Mouse (Mus musculus): ENCODE measurements around the gene Psmg1. TPM values are rescaled to one million over a fixed set of nuclear protein-coding genes. Genes with fewer than 3 reads are reported as not detected.
A peak's percentile ranks its signal among the peaks of the same experiment; 100 is the strongest.
"Not testable (repeated sequence)": the region's sequence is repeated elsewhere in the genome, so short reads cannot be mapped to it uniquely, and the experiment has no call there.

The Psmg1 gene
- total RNA-seq (2022) = 10 to 100 TPM; 26.9 to 39.3 (median 33.3) TPM

DNA sequence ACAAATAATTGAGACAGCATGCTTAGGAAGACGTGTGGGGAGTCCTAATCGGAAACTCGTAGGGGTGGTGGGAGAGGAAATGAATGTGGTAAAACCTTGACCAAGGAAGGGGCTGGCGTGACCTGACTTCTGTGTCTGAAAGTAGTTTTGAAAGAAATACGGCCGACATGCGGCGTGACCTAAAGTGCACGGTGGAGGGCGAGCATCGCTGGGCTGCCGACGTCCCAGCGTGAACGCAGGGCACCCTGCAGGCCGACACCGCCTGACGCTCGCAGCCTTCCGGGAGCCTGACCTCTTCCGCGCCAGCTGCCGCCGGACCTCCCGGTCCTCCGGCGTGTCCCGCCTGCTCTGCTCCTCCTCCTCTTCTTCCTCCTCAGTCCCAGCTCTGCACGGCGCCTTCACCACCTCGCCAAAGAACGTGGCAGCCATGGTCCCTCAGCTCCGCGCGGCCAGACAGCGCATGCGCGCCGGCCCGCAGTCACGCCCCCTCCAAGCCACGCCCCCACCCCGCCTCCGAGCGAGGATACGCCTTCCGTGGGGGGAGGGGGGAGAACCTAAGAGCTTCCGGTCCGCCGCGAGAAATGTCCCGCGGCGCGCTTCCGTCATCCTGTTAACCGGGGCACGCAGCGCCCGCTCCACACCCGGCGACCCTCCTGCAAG, at the start of gene Psmg1:
Gene Psmg1, minus strand, starts transcription at position 499 of the 660 bp plus-strand sequence.
- peak; percentile 90 for DNase-seq

GRCm38 (mm10) chr16:96039538-96039937, 48.8 kb upstream of the Psmg1 start:
- DNase-seq = no peak

- DNase-seq = no peak
Observed at GRCm38 (mm10) chr16:96034473-96034872, 43.7 kb upstream of the Psmg1 start.

DNA sequence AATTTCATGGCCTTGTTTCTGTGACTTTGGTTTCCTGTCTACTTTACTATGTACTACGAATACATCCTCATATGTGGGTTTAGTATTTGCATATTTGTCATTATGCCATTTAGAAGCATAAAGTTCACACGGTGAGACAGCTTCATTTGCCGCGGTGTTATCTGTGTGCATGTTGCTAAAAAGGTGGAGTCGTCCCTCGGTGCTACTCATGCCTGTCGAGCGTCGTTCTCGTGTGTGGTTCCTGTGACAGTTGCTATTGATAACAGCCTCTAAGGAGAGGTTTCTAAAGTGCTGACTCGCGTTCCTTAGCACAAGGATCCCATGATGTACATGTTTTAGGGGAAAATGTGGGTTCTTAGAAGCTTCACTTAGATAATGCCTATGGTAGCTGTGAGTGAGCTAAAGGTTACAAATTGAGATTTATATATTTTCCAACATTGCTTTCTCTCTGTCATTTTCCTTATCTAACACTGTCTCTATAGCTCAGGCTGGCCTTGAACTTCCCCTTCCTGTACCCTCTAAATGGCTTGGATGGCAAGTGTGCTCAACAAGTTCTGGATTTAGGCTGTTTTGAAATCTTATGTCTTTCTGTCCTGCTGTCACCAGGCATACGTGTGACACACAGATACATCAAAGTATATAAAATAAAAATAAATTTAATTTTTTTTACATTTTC, 41.7 kb upstream of the Psmg1 start:
- no peak for DNase-seq

- no peak for DNase-seq
Observed at GRCm38 (mm10) chr16:96030476-96031102, 39.8 kb upstream of the Psmg1 start.

- no peak for DNase-seq
Observed at GRCm38 (mm10) chr16:96026256-96026655, 35.5 kb upstream of the Psmg1 start.

DNA sequence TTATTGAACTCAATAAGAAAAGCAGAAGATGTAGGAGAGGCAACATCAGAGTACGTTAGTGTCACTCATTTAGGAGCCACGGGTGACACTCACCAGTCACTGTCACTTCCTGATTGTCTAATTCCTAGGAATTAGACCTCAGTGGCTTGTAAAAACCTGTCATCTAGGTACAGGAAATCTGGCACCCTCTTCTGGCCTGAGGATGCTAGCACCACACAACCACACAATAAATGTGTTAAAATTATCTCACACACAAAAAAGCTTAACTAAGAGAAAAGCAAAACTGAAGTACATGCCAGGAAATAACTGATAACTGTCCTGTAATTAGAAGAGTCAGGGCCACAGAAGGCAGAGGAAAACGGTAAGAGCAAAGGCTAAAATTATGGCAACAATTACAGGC, 34.5 kb upstream of the Psmg1 start:
- DNase-seq = no peak

- DNase-seq = no peak
Observed at GRCm38 (mm10) chr16:96021045-96021444, 30.3 kb upstream of the Psmg1 start.

DNA sequence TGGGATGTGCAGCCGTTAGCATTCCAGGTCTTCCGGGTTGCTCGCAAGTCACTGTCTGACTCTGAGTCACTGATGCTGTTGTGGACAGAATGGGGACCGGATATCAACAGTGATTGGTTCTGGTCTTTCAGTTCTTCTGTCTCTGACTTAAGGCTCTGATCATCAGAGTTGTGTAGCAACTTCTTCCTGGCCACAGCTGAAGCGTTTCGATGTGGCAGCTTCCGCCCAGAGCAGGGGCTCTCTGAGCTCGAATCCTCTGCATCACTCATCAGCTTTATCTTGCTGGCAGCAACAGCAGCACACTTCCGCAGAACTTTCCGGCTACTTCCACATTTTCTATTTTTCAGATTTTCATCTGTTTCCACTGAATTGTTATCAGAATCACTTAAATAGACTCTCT, 18.4 kb upstream of the Psmg1 start:
- DNase-seq = not testable (repeated sequence)

GRCm38 (mm10) chr16:96004278-96004677, 13.5 kb upstream of the Psmg1 start:
- DNase-seq = not testable (repeated sequence)

DNA sequence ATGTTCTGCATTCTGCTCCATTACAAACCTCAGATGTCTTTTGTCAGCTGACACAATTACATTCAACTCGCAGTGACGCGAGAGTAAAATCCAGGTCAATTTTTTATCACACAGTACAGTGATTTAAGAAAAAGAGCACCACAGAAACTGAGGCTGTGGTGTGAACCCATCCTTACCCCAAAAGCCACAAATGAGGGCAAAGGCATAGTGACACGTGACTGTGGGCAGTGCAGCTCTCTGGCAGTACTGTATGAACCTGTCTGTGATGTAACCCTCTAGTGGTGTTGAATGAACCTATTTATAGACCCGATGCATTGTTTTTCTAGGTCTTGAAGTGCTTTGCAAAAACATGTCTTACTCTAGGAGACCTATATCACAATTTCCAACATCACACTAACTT, 8.5 kb upstream of the Psmg1 start:
- DNase-seq = no peak

GRCm38 (mm10) chr16:95996156-95996555, 5.4 kb upstream of the Psmg1 start:
- DNase-seq = no peak

GRCm38 (mm10) chr16:95994576-95994975, 3.8 kb upstream of the Psmg1 start:
- not testable (repeated sequence) for DNase-seq

DNA sequence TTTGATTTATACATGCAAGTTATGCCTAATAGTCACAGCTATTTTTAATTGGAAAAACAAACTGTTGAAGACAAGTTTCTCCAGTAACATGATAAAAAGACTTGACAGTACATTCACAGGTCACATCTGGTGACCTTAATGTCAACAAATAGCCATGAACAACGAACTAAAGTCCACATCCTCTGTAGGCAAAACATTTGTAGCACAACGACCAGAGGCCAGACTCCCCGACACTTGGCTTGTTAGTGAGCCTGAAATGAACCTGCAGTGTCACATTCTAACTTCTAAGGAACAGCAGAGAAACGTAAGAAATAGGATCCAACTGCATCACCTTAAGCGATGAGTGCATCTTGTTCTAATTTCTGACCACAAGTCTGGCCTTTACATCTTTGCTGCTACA, 1.8 kb upstream of the Psmg1 start:
- DNase-seq = no peak

DNA sequence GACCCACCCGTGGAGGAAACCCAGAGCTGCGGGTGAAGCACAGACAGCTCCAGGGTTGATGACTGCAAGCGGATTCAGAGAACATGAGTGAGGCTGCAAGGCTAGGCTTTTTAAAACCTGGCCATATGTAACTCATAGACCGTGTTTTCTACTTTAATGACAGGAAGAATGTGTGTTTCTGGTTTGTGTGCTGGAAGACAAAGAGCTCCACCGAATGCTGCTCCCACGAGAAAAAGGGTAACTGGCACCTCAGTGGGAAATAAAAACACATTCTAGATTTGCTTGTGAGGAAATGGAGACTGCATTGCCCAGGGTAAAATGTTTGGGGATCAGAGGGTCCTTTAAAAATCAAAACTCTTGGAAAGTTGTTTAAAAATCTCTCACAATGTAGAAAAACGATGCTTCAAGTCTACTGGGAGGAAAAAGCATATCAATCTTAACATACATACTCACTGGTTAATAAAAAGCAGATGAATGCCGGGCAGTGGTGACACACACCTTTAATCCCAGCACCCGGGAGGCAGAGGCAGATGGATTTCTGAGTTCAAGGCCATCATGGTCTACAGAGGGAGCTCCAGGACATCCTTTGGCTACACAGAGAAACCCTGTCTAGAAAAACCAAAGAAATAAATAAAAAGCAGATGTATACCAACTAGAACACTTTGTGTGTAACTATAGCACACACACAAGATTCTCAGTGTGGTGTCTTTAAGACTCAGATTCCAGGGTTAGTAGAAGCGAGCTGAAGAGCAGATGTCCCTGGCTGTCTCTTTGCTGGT, 551 bp upstream of the Psmg1 start:
- no peak for DNase-seq

DNA sequence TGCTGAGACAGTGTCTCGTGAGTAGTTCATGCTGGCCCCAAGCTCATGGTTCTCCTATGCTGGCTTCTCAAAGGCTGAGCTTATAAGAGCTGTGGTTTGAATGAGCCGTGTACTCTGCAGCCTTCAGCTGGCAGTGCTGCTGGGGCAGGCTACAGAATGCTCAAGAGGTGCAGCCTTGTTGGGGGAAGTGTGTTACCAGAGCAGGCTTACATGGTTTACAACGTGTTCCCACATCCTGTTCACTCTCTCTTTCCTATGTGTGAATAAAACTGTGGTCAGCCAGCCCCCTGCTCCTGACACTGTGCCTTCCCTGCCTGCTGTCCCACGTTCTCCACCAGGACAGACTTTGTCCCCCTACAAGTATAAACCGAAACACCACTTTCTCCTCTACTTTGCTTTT, 5.8 kb downstream of the Psmg1 start:
- DNase-seq = no peak

DNA sequence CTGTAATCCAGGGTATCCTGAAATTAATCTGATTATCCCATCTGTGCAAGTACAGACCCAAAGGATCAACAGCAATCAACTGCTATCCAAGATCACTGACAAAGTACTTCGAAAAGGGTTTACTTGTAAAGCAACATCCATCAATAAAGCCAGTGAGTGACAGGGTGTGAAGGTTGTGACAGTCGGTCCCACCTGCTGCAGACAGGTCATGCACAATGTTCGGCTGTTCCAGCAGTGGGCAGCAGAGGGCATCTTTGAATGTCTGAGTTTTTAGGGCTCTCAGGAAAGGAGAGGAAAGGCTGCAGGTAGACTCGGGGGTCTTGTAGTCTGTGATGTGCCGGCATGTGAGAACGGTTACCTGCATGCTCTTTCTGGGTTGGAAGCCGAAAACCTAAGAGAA, 7.2 kb downstream of the Psmg1 start:
- DNase-seq = no peak

GRCm38 (mm10) chr16:95970841-95971240, 19.9 kb downstream of the Psmg1 start:
- no peak for DNase-seq

GRCm38 (mm10) chr16:95967455-95967854, 23.3 kb downstream of the Psmg1 start:
- no peak for DNase-seq

DNA sequence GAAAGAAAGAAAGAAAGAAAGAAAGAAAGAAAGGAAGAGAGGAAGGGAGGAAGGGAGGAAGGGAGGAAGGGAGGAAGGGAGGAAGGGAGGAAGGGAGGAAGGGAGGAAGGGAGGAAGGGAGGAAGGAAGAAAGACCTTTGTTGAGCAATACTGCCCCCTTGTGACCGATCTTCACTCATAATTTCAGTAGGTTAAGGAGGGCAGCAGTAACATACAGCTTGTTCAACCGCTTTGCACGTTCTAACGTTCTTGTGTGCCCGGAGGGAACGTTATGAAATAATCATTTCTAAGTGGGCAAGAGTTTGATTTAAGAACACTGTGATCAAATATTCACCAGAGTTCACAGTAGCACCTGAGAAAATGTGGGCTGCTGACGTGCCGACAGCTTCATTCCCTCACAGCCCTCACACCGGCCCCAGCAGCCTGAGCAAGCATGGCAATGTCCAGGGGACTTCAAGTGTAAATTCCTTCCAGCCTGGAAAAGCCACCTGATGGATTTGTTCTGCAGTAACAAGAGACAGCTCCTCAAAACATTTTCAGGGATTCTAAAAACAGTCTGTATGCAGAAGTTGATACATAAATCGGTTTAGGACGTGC, 26.2 kb downstream of the Psmg1 start:
- no peak for DNase-seq

DNA sequence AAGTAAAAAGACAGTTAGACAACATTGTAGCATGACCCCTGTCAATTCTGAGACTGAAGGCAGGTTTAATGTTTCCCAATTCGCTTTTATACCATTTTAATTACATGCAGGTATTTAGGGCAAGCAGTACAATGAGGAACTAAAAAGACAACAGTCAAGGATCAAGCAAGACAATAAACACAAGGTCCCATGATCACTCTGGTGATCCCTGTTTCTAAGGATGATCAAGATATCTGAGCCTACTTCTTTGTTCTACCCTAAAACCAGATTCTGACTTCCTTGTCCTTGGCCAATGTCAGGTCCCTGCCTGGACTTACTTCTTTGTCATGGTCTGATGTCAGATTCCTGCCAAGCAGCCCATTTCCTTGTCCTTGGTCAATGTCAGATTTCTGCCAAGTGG, 29.3 kb downstream of the Psmg1 start:
- DNase-seq = not testable (repeated sequence)

DNA sequence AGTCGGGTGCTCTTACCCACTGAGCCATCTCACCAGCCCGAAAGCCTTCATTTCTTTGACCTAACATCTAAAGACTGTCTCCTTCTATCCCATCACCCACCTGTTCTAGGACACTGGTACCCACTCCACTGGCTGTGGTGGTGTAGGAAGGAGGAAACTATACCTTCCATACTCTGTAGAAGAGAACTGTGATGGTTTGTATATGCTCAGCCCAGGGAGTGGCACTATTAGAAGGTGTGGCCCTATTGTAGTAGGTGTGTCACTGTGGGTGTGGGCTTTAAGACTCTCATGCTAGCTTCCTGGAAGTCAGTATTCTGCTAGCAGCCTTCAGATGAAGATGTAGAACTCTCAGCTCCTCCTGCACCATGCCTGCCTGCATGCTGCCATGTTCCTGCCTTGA, 30.1 kb downstream of the Psmg1 start:
- not testable (repeated sequence) for DNase-seq

- no peak for DNase-seq
Observed at GRCm38 (mm10) chr16:95958080-95958479, 32.7 kb downstream of the Psmg1 start.
